Mouse (Mus musculus) neural tube, embryonic 13.5 days (tissue): Measurements from ENCODE around the gene Fat2. TPM values are rescaled to one million over a fixed set of nuclear protein-coding genes. Genes with fewer than 3 reads are reported as not detected.

ENCODE experiments used
- ATAC-seq: fragments of 200-750 bp; cut with Nextera tagmentation; 2 replicates; pipeline ENCODE4 v1.8.0; 2017; ENCODE audit warnings: low read depth, mild to moderate bottlenecking, moderate TSS enrichment, moderate library complexity
- H3K27ac ChIP-seq: fragments of 300-500 bp; sonication (generic); replicated peaks from 2 replicates; pipeline ENCODE4 v1.5.1; 2015; ENCODE audit warnings: moderate library complexity, mild to moderate bottlenecking, inconsistent platforms
- H3K27me3 ChIP-seq: fragments of 300-500 bp; sonication (generic); 2 replicates; pipeline ENCODE4 v1.6.1; 2015; ENCODE audit warnings: mild to moderate bottlenecking, inconsistent platforms
- H3K36me3 ChIP-seq: fragments of 300-500 bp; sonication (generic); 2 replicates; pipeline ENCODE4 v1.6.1; 2015; ENCODE audit warnings: mild to moderate bottlenecking, inconsistent platforms
- H3K4me1 ChIP-seq: fragments of 300-500 bp; sonication (generic); replicated peaks from 2 replicates; pipeline ENCODE4 v1.6.1; 2015; ENCODE audit warnings: inconsistent platforms
- H3K4me2 ChIP-seq: fragments of 300-500 bp; sonication (generic); 2 replicates; pipeline ENCODE4 v1.6.1; 2015; ENCODE audit warnings: inconsistent platforms, mild to moderate bottlenecking, moderate library complexity
- H3K4me3 ChIP-seq: fragments of 300-500 bp; sonication (generic); 2 replicates; pipeline ENCODE4 v1.5.1; 2015; ENCODE audit warnings: mild to moderate bottlenecking, inconsistent platforms
- H3K9ac ChIP-seq: fragments of 300-500 bp; sonication (generic); 2 replicates; pipeline ENCODE4 v1.6.1; 2015; ENCODE audit warnings: moderate library complexity, mild to moderate bottlenecking, inconsistent platforms
- H3K9me3 ChIP-seq: fragments of 300-500 bp; sonication (generic); 2 replicates; pipeline ENCODE4 v1.6.1; 2016; ENCODE audit warnings: inconsistent platforms
- WGBS: fragments of 180-500 bp; shearing (Covaris S2); methylation state at CpG from one replicate; pipeline ENCODE4 v1.1.7; 2015; 5-methylcytosine and 5-hydroxymethylcytosine counted together
- polyA plus RNA-seq: library from polyadenylated mRNA; unstranded; fragments of >200 nt; fragmentation: Nextera tagmentation; extraction: Ambion mirVana; gene quantifications from 2 replicates; pipeline ENCODE4 v1.2.1, GENCODE M21; 2015

Fat2 gene
- polyA plus RNA-seq, 1 experiment from 2014 or later = 0.10 TPM

DNA sequence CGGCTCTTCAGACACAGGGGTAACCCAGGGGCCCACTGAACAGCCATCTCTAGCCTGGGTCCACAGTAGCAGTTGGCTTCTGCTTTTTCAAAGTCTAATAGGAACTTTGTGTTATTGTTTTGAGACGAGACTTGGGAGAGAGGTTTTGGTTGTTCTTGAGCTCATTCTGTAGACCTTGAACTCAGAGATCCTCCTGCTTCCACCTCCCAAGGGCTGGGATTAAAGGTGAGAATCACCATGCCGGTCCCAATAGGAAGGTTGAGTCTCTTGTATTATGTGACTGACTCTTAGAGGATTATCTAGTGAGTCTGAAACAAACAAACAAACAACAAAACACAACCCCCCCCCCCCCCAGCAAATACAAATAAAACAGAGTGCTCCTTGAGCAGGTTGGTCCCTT, 117.9 kb downstream of the Fat2 start:
- Histone ChIP-seq H3K36me3 (peaks cover 69% of the 10 kb centered on the region), H3K27me3 (no peaks in the 10 kb centered on the region), H3K4me1 (no peaks in the 10 kb centered on the region), H3K27ac (no peak overlapping the region), H3K4me2 (no peak overlapping the region), H3K9me3 (no peaks in the 10 kb centered on the region), H3K4me3 (no peak overlapping the region), H3K9ac (no peak overlapping the region)
- ATAC-seq = no peak
- WGBS = 87% methylated on average over 3 of the region's 3 CpGs

GRCm38 (mm10) chr11:55217880-55218279, 118.5 kb downstream of the Fat2 start:
- no peaks in the 10 kb centered on the region for H3K4me1 ChIP-seq
- no peak overlapping the region for H3K9ac ChIP-seq
- H3K4me2 ChIP-seq = no peak overlapping the region
- no peak overlapping the region for H3K27ac ChIP-seq
- H3K9me3 ChIP-seq = no peaks in the 10 kb centered on the region
- H3K36me3 ChIP-seq = peaks cover 63% of the 10 kb centered on the region
- ATAC-seq = no peak
- no peaks in the 10 kb centered on the region for H3K27me3 ChIP-seq
- H3K4me3 ChIP-seq = no peak overlapping the region
- WGBS = 92% methylated on average over 7 of the region's 7 CpGs

- Histone ChIP-seq H3K27me3 (no peaks in the 10 kb centered on the region), H3K4me2 (no peak overlapping the region), H3K4me1 (no peaks in the 10 kb centered on the region), H3K36me3 (peaks cover 59% of the 10 kb centered on the region), H3K9me3 (no peaks in the 10 kb centered on the region), H3K9ac (no peak overlapping the region), H3K27ac (no peak overlapping the region), H3K4me3 (no peak overlapping the region)
- ATAC-seq = no peak
- WGBS = 91% methylated on average over 4 of the region's 4 CpGs
These were observed 118.9 kb downstream of the Fat2 start for GRCm38 (mm10) chr11:55217418-55217817.

DNA sequence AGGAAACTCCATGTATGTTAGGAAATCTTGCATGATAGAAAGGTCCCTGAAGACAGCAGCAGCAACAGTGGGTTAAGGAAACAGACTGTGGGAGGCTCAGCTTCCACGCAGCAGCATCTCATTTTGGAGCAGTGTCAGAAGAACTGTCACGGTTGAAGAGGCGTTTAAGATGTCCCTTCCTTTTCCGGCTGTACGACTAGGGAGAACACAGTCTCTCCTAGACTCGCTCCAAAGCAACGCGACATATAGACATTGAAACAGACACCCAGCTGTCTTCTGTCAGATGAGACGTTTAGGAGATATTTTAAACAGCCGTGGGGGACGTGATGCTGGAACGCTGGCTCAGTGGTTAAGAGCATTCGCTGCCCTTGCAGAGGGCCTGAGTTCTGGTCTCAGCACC, 119.5 kb downstream of the Fat2 start:
- WGBS = 88% methylated on average over 13 of the region's 13 CpGs
- H3K36me3 ChIP-seq = peaks cover 53% of the 10 kb centered on the region

GRCm38 (mm10) chr11:55216061-55216460, 120.3 kb downstream of the Fat2 start:
- peaks cover 45% of the 10 kb centered on the region for H3K36me3 ChIP-seq
- H3K4me1 ChIP-seq = peaks cover 1% of the 10 kb centered on the region
- WGBS = 77% methylated on average over 3 of the region's 4 CpGs
- no peak overlapping the region for H3K4me3 ChIP-seq
- H3K27ac ChIP-seq = no peak overlapping the region
- H3K4me2 ChIP-seq = no peak overlapping the region
- no peak overlapping the region for H3K9ac ChIP-seq
- no peak for ATAC-seq
- H3K27me3 ChIP-seq = no peaks in the 10 kb centered on the region
- no peaks in the 10 kb centered on the region for H3K9me3 ChIP-seq

More for the DNA sequence above, 119.5 kb downstream of the Fat2 start:
- H3K4me1 ChIP-seq = no peaks in the 10 kb centered on the region
- no peak overlapping the region for H3K9ac ChIP-seq
- no peak overlapping the region for H3K4me3 ChIP-seq
- no peak overlapping the region for H3K4me2 ChIP-seq
- ATAC-seq = no peak
- H3K27me3 ChIP-seq = no peaks in the 10 kb centered on the region
- H3K27ac ChIP-seq = no peak overlapping the region
- H3K9me3 ChIP-seq = no peaks in the 10 kb centered on the region

DNA sequence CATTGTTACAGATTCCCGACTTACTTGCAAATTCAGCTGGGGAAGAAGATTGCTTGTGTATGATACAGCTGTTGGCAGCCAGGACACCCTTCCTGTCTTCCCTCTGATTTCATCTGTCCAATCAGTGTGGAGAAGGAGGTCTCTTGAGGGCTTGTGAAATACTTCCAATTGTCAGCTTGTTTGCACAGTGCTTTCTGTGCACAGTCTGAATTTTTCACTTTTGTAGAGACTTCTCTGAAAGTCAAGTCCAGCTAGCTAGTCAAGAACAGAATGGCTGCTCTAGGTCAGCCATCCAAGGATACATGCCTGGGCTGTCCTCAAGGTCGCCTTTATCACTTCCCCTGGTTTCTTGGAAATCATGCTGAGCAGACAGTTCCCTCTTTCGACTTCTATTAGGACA, 121.4 kb downstream of the Fat2 start:
- WGBS = 84% methylated on average over 3 of the region's 3 CpGs
- Histone ChIP-seq H3K4me2 (no peak overlapping the region), H3K27me3 (no peaks in the 10 kb centered on the region), H3K9me3 (no peaks in the 10 kb centered on the region), H3K36me3 (peaks cover 34% of the 10 kb centered on the region), H3K4me1 (peaks cover 8% of the 10 kb centered on the region), H3K4me3 (no peak overlapping the region), H3K9ac (no peak overlapping the region), H3K27ac (no peak overlapping the region)
- ATAC-seq = no peak

DNA sequence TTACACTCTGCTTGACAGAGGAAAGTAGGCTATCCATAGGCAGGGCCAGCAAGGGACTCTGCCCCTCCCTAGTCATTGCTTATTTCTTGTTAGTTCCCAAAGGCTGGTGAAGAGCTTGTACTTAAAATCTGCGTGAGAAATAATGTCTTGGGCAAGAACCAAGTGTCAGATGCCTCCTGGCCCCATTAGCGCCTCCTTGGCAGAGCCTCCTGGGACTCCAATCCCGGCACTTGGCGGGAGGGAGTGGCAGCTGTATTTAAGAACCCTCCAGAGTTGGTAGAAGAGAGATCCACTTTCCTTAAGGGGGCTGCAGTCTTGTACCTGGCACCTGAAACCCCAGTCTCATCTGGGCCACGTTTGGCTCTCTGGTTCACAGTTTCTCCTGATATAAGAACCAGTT, 122.2 kb downstream of the Fat2 start:
- no peaks in the 10 kb centered on the region for H3K27me3 ChIP-seq
- peaks cover 16% of the 10 kb centered on the region for H3K4me1 ChIP-seq
- H3K4me3 ChIP-seq = no peak overlapping the region
- H3K9ac ChIP-seq = no peak overlapping the region
- no peak for ATAC-seq
- no peak overlapping the region for H3K4me2 ChIP-seq
- H3K9me3 ChIP-seq = no peaks in the 10 kb centered on the region
- WGBS = 84% methylated on average over 5 of the region's 5 CpGs
- no peak overlapping the region for H3K27ac ChIP-seq
- H3K36me3 ChIP-seq = peaks cover 26% of the 10 kb centered on the region

DNA sequence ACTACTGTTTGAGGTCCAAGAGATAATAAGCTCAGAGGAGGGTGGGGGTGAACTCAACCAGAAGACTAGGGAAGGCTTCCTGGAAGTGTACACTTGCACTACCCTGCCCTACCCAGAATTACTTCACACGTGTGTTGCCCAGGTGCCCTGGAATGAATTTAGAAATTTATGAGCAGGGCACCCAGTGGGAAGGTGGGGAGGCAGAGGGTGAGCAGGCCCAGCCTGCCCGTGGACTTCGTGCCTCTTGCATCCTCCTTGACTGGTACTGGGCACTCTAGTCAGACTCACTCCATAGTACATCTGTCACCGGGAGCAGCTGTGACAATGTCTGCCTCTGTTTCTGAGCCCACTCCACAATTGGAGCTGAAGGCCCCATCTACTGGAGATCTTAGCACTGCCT, 122.8 kb downstream of the Fat2 start:
- no peaks in the 10 kb centered on the region for H3K27me3 ChIP-seq
- peaks cover 16% of the 10 kb centered on the region for H3K4me1 ChIP-seq
- WGBS = 95% methylated on average over 4 of the region's 4 CpGs
- no peak overlapping the region for H3K4me3 ChIP-seq
- H3K9me3 ChIP-seq = no peaks in the 10 kb centered on the region
- H3K9ac ChIP-seq = no peak overlapping the region
- ATAC-seq = no peak
- no peak overlapping the region for H3K27ac ChIP-seq
- H3K36me3 ChIP-seq = peaks cover 22% of the 10 kb centered on the region
- no peak overlapping the region for H3K4me2 ChIP-seq

DNA sequence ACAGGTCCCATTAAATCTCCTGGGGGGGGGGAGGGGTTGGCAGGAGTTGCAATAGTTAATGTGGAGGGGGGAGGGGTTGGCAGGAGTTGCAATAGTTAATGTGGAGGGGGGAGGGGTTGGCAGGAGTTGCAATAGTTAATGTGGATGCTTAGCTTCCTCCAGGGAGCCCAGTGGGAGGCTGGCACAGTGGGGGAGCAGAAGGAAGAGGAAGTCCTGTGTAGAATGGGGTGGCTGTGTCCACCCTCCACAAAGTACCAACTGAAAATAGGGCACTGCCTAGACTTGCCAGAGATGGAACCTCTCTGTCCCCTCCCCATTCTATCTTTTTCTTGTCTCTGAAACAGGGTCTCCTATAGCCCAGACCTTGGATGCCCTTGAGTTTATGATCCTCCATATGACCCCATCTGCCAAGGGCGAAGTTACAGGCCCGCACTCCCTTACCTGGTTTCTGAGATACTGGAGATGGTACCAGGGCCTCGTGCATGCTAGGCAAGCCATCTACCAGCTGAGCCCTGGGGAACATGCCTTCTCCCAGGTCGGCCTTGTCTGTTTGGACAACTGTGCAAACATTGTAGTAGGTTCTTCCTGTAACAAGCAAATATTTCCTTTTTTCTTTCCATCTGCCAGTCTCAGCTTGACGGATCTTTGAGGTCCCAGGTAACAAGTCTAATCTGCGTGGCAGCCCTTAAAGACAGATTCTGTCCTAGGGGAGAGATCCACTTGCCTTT, 126.6 kb downstream of the Fat2 start:
- ATAC-seq = no peak
- Histone ChIP-seq H3K4me3 (no peak overlapping the region), H3K4me2 (no peak overlapping the region), H3K36me3 (peaks cover under 1% of the 10 kb centered on the region; the same call in 1 of the 2 replicates), H3K27ac (no peak overlapping the region), H3K27me3 (no peaks in the 10 kb centered on the region), H3K9ac (no peak overlapping the region), H3K4me1 (peaks cover 33% of the 10 kb centered on the region), H3K9me3 (no peaks in the 10 kb centered on the region)
- WGBS = 81% methylated on average over 6 of the region's 6 CpGs

DNA sequence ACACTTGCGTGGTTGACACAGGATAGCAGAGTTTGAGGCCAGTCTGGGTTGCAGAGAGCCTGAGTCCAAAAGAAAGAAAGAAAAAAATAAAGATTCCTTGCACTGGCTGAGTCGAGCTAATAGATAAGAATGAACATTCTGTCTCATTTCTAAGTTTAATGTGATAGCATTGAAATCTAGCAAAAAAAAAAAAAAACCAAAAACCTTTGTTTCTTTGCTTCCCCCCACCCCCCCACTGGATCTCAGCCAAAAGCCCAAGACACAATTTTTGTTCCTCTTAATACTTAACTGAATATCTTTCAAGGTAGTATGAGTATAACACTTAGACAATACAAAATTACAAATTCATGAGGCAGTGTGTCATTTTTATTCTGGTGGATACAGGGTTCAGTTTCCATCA, 127.3 kb downstream of the Fat2 start:
- ATAC-seq = no peak
- H3K4me1 ChIP-seq = peaks cover 38% of the 10 kb centered on the region
- no peak overlapping the region for H3K4me3 ChIP-seq
- 81% methylated on average over 2 of the region's 2 CpGs for WGBS
- no peaks in the 10 kb centered on the region for H3K36me3 ChIP-seq
- H3K9ac ChIP-seq = no peak overlapping the region
- H3K4me2 ChIP-seq = no peak overlapping the region
- H3K27me3 ChIP-seq = no peaks in the 10 kb centered on the region
- no peak overlapping the region for H3K27ac ChIP-seq
- H3K9me3 ChIP-seq = no peaks in the 10 kb centered on the region

DNA sequence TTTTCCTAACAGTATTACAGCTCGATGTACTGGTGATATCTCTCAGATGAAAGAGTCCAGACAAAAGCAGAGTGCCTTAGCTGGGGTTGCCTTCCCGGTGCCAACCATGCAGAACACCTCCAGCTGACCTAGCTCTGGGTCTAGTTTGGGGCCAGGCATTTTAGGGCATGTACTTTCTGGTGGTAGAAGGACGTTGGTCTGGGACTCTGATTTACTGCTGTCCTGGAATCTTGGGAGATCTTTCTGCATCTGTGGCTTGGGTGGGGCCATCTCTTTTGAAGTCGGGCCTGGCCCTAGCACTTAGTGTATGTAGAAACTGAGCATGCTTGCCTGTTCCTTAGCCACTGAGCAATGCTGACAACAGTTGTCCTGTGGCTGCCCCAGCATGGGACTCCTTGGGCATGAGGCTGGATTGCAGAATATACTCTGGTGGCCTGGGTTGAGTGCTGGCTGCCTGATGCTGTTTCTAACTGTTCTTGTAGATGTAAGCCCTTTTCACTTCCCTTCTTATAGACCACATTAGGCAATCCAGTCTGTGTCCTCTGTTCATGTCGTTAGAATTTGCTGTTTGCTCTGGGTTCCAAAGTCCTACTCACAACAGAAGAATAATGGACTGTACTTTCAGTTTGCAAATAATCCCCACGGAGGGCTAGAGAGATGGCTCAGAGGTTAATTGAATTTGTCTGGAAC, 128.2 kb downstream of the Fat2 start:
- Histone ChIP-seq H3K4me3 (no peak overlapping the region), H3K27ac (no peak overlapping the region), H3K27me3 (no peaks in the 10 kb centered on the region), H3K4me2 (no peak overlapping the region), H3K36me3 (no peaks in the 10 kb centered on the region), H3K9me3 (no peaks in the 10 kb centered on the region), H3K4me1 (peaks cover 38% of the 10 kb centered on the region), H3K9ac (no peak overlapping the region)
- WGBS = 66% methylated on average over 6 of the region's 6 CpGs
- no peak for ATAC-seq

- Histone ChIP-seq H3K9me3 (no peaks in the 10 kb centered on the region), H3K4me2 (peak overlapping the region; percentile 98), H3K9ac (peak overlapping the region; percentile 92), H3K36me3 (no peaks in the 10 kb centered on the region), H3K27me3 (no peaks in the 10 kb centered on the region), H3K4me3 (peak overlapping the region; percentile 90), H3K27ac (peak overlapping the region; percentile 52), H3K4me1 (peaks cover 26% of the 10 kb centered on the region)
- WGBS = 6% methylated on average over 17 of the region's 17 CpGs
- ATAC-seq = peak; percentile 32
These were observed 131.8 kb downstream of the Fat2 start for GRCm38 (mm10) chr11:55204602-55205001.
